Mouse (Mus musculus) small intestine, adult 2 months (tissue): ENCODE measurements around the gene Gm36210.

ENCODE experiments used
- CTCF ChIP-seq: fragments of 200-500 bp; IDR thresholded peaks from 2 replicates; pipeline ENCODE4 v1.5.1; 2012; ENCODE audit warnings: low read depth, mild to moderate bottlenecking, control low read depth, inconsistent platforms, low read length, moderate library complexity, mixed read lengths; ENCODE audit not compliant: insufficient replicate concordance, insufficient read length; ENCODE audit errors: extremely low read depth
- POLR2A ChIP-seq: fragments of 200-500 bp; IDR thresholded peaks from 2 replicates; pipeline ENCODE4 v1.6.1; 2012; ENCODE audit warnings: low read depth, mild to moderate bottlenecking, control low read depth, inconsistent platforms, low read length, moderate library complexity

GRCm38 (mm10) chr7:4899649-4900522 is 6.4 kb downstream of the Gm36210 start:
- TF ChIP-seq CTCF = no peak
- TF ChIP-seq POLR2A = no peak
